Mouse (Mus musculus) liver, postnatal 0 days (tissue): ENCODE results near the gene Fzd9.

Experiments used
- CTCF ChIP-seq: sonication (generic); IDR thresholded peaks from 2 replicates; pipeline ENCODE4 v1.5.1; 2016; ENCODE audit warnings: antibody characterized with exemption, low read depth
- EP300 ChIP-seq: IDR thresholded peaks from 2 replicates; pipeline ENCODE4 v1.6.1; 2016; ENCODE audit warnings: antibody characterized with exemption, low read depth, mild to moderate bottlenecking

DNA sequence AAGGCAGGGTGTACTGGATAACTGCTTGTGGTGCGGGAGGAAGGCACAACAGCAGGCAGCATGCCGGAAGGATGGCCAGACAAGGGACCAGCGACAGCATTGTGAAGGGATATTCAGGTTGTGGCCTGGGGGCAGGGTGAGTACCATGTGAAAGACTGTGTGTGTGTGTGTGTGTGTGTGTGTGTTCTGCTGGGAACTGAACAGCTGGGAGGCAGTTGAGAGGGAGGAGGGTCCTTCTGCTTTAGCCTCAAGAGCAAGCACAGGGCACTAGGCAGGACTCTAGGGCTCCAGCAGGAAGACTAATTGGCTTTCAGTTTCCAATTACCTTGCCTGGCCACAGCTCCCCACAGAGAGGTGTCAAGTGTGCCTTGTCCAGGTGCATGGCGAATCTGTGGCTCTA lies 40.2 kb upstream of the Fzd9 start:
- TF ChIP-seq CTCF (no peak), EP300 (no peak)
